Mouse (Mus musculus): ENCODE data around the gene Btbd19. TPM values are rescaled to one million over a fixed set of nuclear protein-coding genes. Genes with fewer than 3 reads are reported as not detected.

Btbd19 gene
- 10 to 100 TPM in 1 of 2 experiments, 1 to 10 TPM in 1; 7.6 to 24.3 TPM for polyA plus RNA-seq (2012; fragmentation: generic; extraction: Trizol)

GRCm38 (mm10) chr4:117125348-117125909 is at the start of gene Btbd19:
TSS of gene Btbd19 (minus strand) at chr4:117125725.

GRCm38 (mm10) chr4:117155792-117156355 is 30.3 kb upstream of the Btbd19 start, which contains the start of gene Rps8:
TSS of gene Rps8 (minus strand) at chr4:117156243.

GRCm38 (mm10) chr4:117133817-117134600 is 8.5 kb upstream of the Btbd19 start, which contains the start of gene Plk3:
TSS of gene Plk3 (minus strand) at chr4:117133963.

GRCm38 (mm10) chr4:117126675-117127290 is 1.3 kb upstream of the Btbd19 start, which contains the start of gene Tctex1d4:
TSS of gene Tctex1d4 (plus strand) at chr4:117126794.

GRCm38 (mm10) chr4:117095551-117096452 is 29.7 kb downstream of the Btbd19 start, which contains the start of gene Ptch2:
TSS of gene Ptch2 (plus strand) at chr4:117096075.

Other genes with a start within 250 kb of the Btbd19 start
- gene Zswim5, start 248.3 kb downstream of the Btbd19 start, polyA plus RNA-seq (2012; fragmentation: generic; extraction: Trizol), result under 1 TPM in 1 of 2 experiments, not detected in 1; 0.01 TPM
- gene Urod, start 131.3 kb downstream of the Btbd19 start, polyA plus RNA-seq (2012; fragmentation: generic; extraction: Trizol), result 10 to 100 TPM; 53.6 to 69.9 TPM
- gene Hectd3, start 130.4 kb downstream of the Btbd19 start, polyA plus RNA-seq (2012; fragmentation: generic; extraction: Trizol), result 10 to 100 TPM in 1 of 2 experiments, 1 to 10 TPM in 1; 7.1 to 16.1 TPM
- 10 to 100 TPM; 13.2 to 16.0 TPM for gene Eif2b3, start 106.3 kb downstream of the Btbd19 start, polyA plus RNA-seq (2012; fragmentation: generic; extraction: Trizol)
- gene Ptch2, start 29.6 kb downstream of the Btbd19 start, polyA plus RNA-seq (2012; fragmentation: generic; extraction: Trizol), result under 1 TPM; 0.11 to 0.14 TPM
- 1 to 10 TPM in 1 of 2 experiments, under 1 TPM in 1; 0.87 to 1.9 TPM for gene Tctex1d4, start 1.1 kb upstream of the Btbd19 start, polyA plus RNA-seq (2012; fragmentation: generic; extraction: Trizol)
- 1 to 10 TPM; 6.1 to 6.7 TPM for gene Plk3, start 8.2 kb upstream of the Btbd19 start, polyA plus RNA-seq (2012; fragmentation: generic; extraction: Trizol)
- 1,000 to 10,000 TPM; 2,649 to 6,666 TPM for gene Rps8, start 30.5 kb upstream of the Btbd19 start, polyA plus RNA-seq (2012; fragmentation: generic; extraction: Trizol)
- 10 to 100 TPM; 11.1 to 47.8 TPM for gene Kif2c, start 56.9 kb upstream of the Btbd19 start, polyA plus RNA-seq (2012; fragmentation: generic; extraction: Trizol)
- 10 to 100 TPM; 14.6 to 70.4 TPM for gene Tmem53, start 126.2 kb upstream of the Btbd19 start, polyA plus RNA-seq (2012; fragmentation: generic; extraction: Trizol)
- 1 to 10 TPM in 1 of 2 experiments, not detected in 1; 1.5 TPM for gene Armh1, start 126.4 kb upstream of the Btbd19 start, polyA plus RNA-seq (2012; fragmentation: generic; extraction: Trizol)

Measured in C3H10T1/2 (cell line).